Mouse (Mus musculus) stomach, postnatal 0 days (tissue): ENCODE measurements around the gene Cd302. TPM values are rescaled to one million over a fixed set of nuclear protein-coding genes. Genes with fewer than 3 reads are reported as not detected.

ENCODE experiments used
- ATAC-seq: fragments of 200-750 bp; cut with Nextera tagmentation; 2 replicates; pipeline ENCODE4 v1.8.0; 2017; ENCODE audit not compliant: low FRiP score, low TSS enrichment
- DNase-seq: peaks from one replicate; pipeline ENCODE4 v3.0.0-alpha.2; 2016; ENCODE audit warnings: low spot score
- H3K27ac ChIP-seq: fragments of 300-500 bp; sonication (generic); replicated peaks from 2 replicates; pipeline ENCODE4 v1.5.1; 2014; ENCODE audit warnings: mild to moderate bottlenecking, control low read depth
- H3K27me3 ChIP-seq: fragments of 300-500 bp; sonication (generic); 2 replicates; pipeline ENCODE4 v1.6.1; 2014; ENCODE audit warnings: low read length; ENCODE audit not compliant: control insufficient read depth, insufficient read depth
- H3K36me3 ChIP-seq: fragments of 300-500 bp; sonication (generic); 2 replicates; pipeline ENCODE4 v1.6.1; 2014; ENCODE audit warnings: low read length, mixed read lengths; ENCODE audit not compliant: control insufficient read depth, insufficient read depth
- H3K4me1 ChIP-seq: fragments of 300-500 bp; sonication (generic); replicated peaks from 2 replicates; pipeline ENCODE4 v1.6.1; 2014; ENCODE audit warnings: antibody characterized with exemption; ENCODE audit not compliant: control insufficient read depth, insufficient read depth
- H3K4me2 ChIP-seq: fragments of 300-500 bp; sonication (generic); replicated peaks from 2 replicates; pipeline ENCODE4 v1.6.1; 2014; ENCODE audit warnings: low read depth, mild to moderate bottlenecking, control low read depth, moderate library complexity
- H3K4me3 ChIP-seq: fragments of 300-500 bp; sonication (generic); 2 replicates; pipeline ENCODE4 v1.5.1; 2014; ENCODE audit warnings: low read depth, low read length, control low read depth
- H3K9ac ChIP-seq: fragments of 300-500 bp; sonication (generic); 2 replicates; pipeline ENCODE4 v1.6.1; 2014; ENCODE audit warnings: mild to moderate bottlenecking, low read length, control low read depth, mixed read lengths
- H3K9me3 ChIP-seq: fragments of 300-500 bp; sonication (generic); 2 replicates; pipeline ENCODE4 v1.6.1; 2016; ENCODE audit warnings: low read length; ENCODE audit not compliant: control insufficient read depth
- CTCF ChIP-seq: IDR thresholded peaks from 2 replicates; pipeline ENCODE4 v1.5.1; 2016; ENCODE audit warnings: antibody characterized with exemption, low read depth, mild to moderate bottlenecking, moderate library complexity
- EP300 ChIP-seq: optimal IDR thresholded peaks from 2 replicates; pipeline ENCODE3; 2016; ENCODE audit warnings: antibody characterized with exemption
- WGBS: fragments of 180-500 bp; shearing (Covaris S2); extraction: QIAGEN DNeasy Blood & Tissue Kit; methylation state at CpG from one replicate; pipeline ENCODE4 v1.1.7; 2014; 5-methylcytosine and 5-hydroxymethylcytosine counted together
- polyA plus RNA-seq: library from polyadenylated mRNA; unstranded; fragments of >200 nt; fragmentation: Nextera tagmentation; extraction: Ambion mirVana; gene quantifications from 2 replicates; pipeline ENCODE4 v1.2.1, GENCODE M21; 2015

The Cd302 gene
- polyA plus RNA-seq, 1 experiment from 2014 or later, result 26.0 TPM

- TF ChIP-seq CTCF, result no peak
- no peak for TF ChIP-seq EP300
- Histone ChIP-seq H3K27me3 (no peaks in the 10 kb centered on the region), H3K9ac (no peak overlapping the region), H3K36me3 (no peaks in the 10 kb centered on the region), H3K27ac (no peak overlapping the region), H3K4me3 (no peak overlapping the region), H3K4me2 (no peak overlapping the region), H3K4me1 (peaks cover 2% of the 10 kb centered on the region; the same call in 1 of the 2 replicates), H3K9me3 (no peaks in the 10 kb centered on the region)
- no peak; the same call in 1 of the 2 replicates for ATAC-seq
- WGBS, result 85% methylated on average over 8 of the region's 8 CpGs
- DNase-seq, result no peak
Measured at GRCm38 (mm10) chr2:60285107-60285617, 874 bp upstream of the Cd302 start.

GRCm38 (mm10) chr2:60283751-60284466 lies 379 bp downstream of the Cd302 start:
- H3K4me1 ChIP-seq, result peaks cover 2% of the 10 kb centered on the region; the same call in 1 of the 2 replicates
- WGBS, result under 1% methylated on average over 42 of the region's 42 CpGs
- ATAC-seq, result peak; percentile 82; the same call in 1 of the 2 replicates
- no peaks in the 10 kb centered on the region for H3K9me3 ChIP-seq
- TF ChIP-seq EP300 (no peak), CTCF (no peak)
- H3K4me3 ChIP-seq, result peak overlapping the region; percentile 47
- peak overlapping the region; percentile 54 for H3K9ac ChIP-seq
- no peaks in the 10 kb centered on the region for H3K27me3 ChIP-seq
- peak overlapping the region; percentile 91 for H3K4me2 ChIP-seq
- no peaks in the 10 kb centered on the region for H3K36me3 ChIP-seq
- DNase-seq, result peak; percentile 60
- H3K27ac ChIP-seq, result peak overlapping the region; percentile 63; the same call in 1 of the 2 replicates

GRCm38 (mm10) chr2:60283208-60283750 lies 1.0 kb downstream of the Cd302 start:
- Histone ChIP-seq H3K27ac (peak overlapping the region; percentile 63; the same call in 1 of the 2 replicates), H3K9me3 (no peaks in the 10 kb centered on the region), H3K4me3 (peak overlapping the region; percentile 47), H3K27me3 (no peaks in the 10 kb centered on the region), H3K4me1 (peaks cover 2% of the 10 kb centered on the region; the same call in 1 of the 2 replicates), H3K9ac (peak overlapping the region; percentile 54; the same call in 1 of the 2 replicates), H3K4me2 (peak overlapping the region; percentile 91), H3K36me3 (no peaks in the 10 kb centered on the region)
- TF ChIP-seq CTCF (no peak), EP300 (no peak)
- ATAC-seq (no peak), DNase-seq (no peak)
- WGBS, result 16% methylated on average over 9 of the region's 9 CpGs

- DNase-seq (no peak), ATAC-seq (no peak)
- WGBS, result 81% methylated on average over 4 of the region's 4 CpGs
- H3K4me1 ChIP-seq, result peaks cover 2% of the 10 kb centered on the region; the same call in 1 of the 2 replicates
- no peak overlapping the region for H3K9ac ChIP-seq
- TF ChIP-seq CTCF (no peak), EP300 (no peak)
- H3K27ac ChIP-seq, result 0 out of 2 replicates have a peak overlapping the region, but pooled peaks have one; percentile 35
- H3K4me3 ChIP-seq, result no peak overlapping the region
- peak overlapping the region; percentile 91; the same call in 1 of the 2 replicates for H3K4me2 ChIP-seq
- H3K9me3 ChIP-seq, result no peaks in the 10 kb centered on the region
- no peaks in the 10 kb centered on the region for H3K36me3 ChIP-seq
- H3K27me3 ChIP-seq, result no peaks in the 10 kb centered on the region
Measured at GRCm38 (mm10) chr2:60282625-60283024, 1.7 kb downstream of the Cd302 start.

GRCm38 (mm10) chr2:60278627-60279026 lies 5.7 kb downstream of the Cd302 start:
- DNase-seq (no peak), ATAC-seq (no peak)
- Histone ChIP-seq H3K9ac (no peak overlapping the region), H3K27me3 (no peaks in the 10 kb centered on the region), H3K27ac (no peak overlapping the region), H3K36me3 (no peaks in the 10 kb centered on the region), H3K4me2 (no peak overlapping the region), H3K4me3 (no peak overlapping the region), H3K9me3 (no peaks in the 10 kb centered on the region), H3K4me1 (peaks cover under 1% of the 10 kb centered on the region; the same call in 1 of the 2 replicates)
- TF ChIP-seq CTCF (no peak), EP300 (no peak)
- WGBS, result 87% methylated on average over 4 of the region's 4 CpGs
